Mouse (Mus musculus): ENCODE measurements at regions not wholly inside any gene's neighbourhood (a gene's known extent, or its start where the extent isn't known, plus 50 kb on each side); places are given as distances from the start of the nearest gene placed in this dataset.
A peak's percentile ranks its signal among the peaks of the same experiment; 100 is the strongest.

GRCm38 (mm10) chr8:78098191-78098745 lies 114.8 kb upstream of the Ttc29 start:
- Histone ChIP-seq H3K4me2 (ENCODE audit: low read length) (no peak overlapping the region), H3K4me3 (ENCODE audit: low read length) (no peak overlapping the region), H3K4me1 (ENCODE audit: control insufficient read depth, insufficient read depth, low read depth, low read length) (peaks cover 5% of the 10 kb centered on the region; the same call in 1 of the 2 replicates), H3K9ac (ENCODE audit: low read depth, low read length) (no peak overlapping the region), H3K27ac (ENCODE audit: low read depth, low read length) (no peak overlapping the region; the same call in 1 of the 2 replicates), H3K36me3 (ENCODE audit: control insufficient read depth, insufficient read depth, low read length) (no peaks in the 10 kb centered on the region), H3K9me3 (ENCODE audit: control insufficient read depth, low read length) (no peaks in the 10 kb centered on the region), H3K27me3 (replicated peaks; ENCODE audit: control insufficient read depth, insufficient read depth, low read length) (no peaks in the 10 kb centered on the region)
- ATAC-seq, result peak; percentile 83
- 10% methylated on average over 6 of the region's 6 CpGs for WGBS

DNA sequence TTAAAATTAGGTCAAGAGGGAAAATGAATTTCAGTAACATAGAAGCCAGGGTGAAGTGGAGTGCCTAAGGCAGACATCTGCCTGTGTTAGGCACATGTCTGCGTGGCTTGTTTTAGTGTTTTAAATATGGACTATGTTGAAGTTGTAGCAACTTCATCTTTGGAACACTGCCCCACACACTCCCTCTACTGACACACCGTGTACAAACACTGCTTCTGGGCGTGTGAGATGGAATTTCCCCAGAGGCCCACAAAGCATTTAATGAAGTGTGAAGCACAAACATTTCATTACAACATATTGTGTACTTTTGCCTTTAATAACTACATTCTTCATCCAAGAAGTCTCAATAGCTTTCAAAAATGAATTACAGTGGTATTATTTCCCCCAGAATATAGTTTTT lies 114.0 kb upstream of the Ttc29 start:
- 54% methylated on average over 3 of the region's 3 CpGs for WGBS
- ATAC-seq, result no peak
- H3K4me1 ChIP-seq (ENCODE audit: control insufficient read depth, insufficient read depth, low read depth, low read length), result peaks cover 5% of the 10 kb centered on the region; the same call in 1 of the 2 replicates
- no peaks in the 10 kb centered on the region for H3K36me3 ChIP-seq (ENCODE audit: control insufficient read depth, insufficient read depth, low read length)
- H3K27ac ChIP-seq (ENCODE audit: low read depth, low read length), result no peak overlapping the region
- H3K4me2 ChIP-seq (ENCODE audit: low read length), result no peak overlapping the region
- H3K4me3 ChIP-seq (ENCODE audit: low read length), result no peak overlapping the region
- no peak overlapping the region for H3K9ac ChIP-seq (ENCODE audit: low read depth, low read length)
- H3K9me3 ChIP-seq (ENCODE audit: control insufficient read depth, low read length), result no peaks in the 10 kb centered on the region
- no peaks in the 10 kb centered on the region for H3K27me3 ChIP-seq (replicated peaks; ENCODE audit: control insufficient read depth, insufficient read depth, low read length)

DNA sequence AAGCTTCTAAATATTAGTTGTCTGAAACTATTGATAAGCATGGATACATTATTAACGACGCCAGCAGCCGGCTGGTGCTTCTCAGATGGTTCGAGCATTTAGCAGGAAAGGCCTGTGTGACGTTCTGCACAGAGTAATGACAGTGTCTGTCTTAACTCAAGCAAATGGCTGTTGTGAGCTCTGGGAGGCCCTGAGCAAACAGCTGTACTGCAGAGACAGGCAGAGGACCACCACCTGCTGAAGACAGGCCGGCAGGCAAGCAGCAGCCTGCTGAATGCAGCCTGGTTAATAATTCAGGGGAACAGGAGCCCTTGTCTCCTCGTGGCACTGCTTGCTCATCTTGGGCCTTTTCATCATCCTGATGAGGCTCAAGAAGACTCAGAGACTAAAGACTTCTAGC lies 105.8 kb upstream of the Ttc29 start:
- Histone ChIP-seq H3K9ac (ENCODE audit: low read depth, low read length) (no peak overlapping the region), H3K4me1 (ENCODE audit: control insufficient read depth, insufficient read depth, low read depth, low read length) (no peaks in the 10 kb centered on the region), H3K27me3 (replicated peaks; ENCODE audit: control insufficient read depth, insufficient read depth, low read length) (no peaks in the 10 kb centered on the region), H3K4me2 (ENCODE audit: low read length) (no peak overlapping the region), H3K4me3 (ENCODE audit: low read length) (no peak overlapping the region), H3K36me3 (ENCODE audit: control insufficient read depth, insufficient read depth, low read length) (no peaks in the 10 kb centered on the region), H3K9me3 (ENCODE audit: control insufficient read depth, low read length) (no peaks in the 10 kb centered on the region), H3K27ac (ENCODE audit: low read depth, low read length) (no peak overlapping the region)
- WGBS, result 53% methylated on average over 7 of the region's 7 CpGs
- ATAC-seq, result no peak

DNA sequence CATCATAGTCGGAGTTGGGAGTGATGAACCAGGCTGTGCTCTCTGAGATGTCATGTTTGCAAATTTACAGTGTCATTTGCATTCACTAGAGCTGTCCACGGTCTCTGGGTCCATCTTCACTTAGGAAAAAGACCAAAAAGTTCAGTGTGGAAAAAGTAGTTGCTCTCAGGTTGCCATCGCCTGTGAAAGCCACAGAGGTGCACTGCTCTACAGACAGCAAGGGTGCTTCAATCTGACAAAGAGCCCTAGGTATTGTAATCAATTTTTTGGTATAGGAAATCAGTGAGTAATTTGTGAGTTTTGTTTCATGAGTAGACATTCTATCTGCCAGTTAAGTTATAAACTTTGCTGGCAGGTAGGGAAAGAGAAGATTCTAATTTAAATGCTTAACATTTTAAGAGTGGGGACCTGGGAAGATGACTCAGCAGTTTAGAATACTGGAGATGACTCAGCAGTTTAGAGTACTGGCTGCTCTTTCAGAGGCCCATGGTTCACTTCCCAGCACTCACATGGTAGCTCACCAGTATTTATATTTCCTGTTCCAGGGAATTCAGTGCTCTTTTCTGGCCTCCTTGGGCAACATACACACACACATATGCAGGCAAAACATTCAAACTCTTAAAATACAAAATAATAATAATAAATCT lies 103.0 kb upstream of the Ttc29 start:
- no peak overlapping the region for H3K9ac ChIP-seq (ENCODE audit: low read depth, low read length)
- no peaks in the 10 kb centered on the region for H3K27me3 ChIP-seq (replicated peaks; ENCODE audit: control insufficient read depth, insufficient read depth, low read length)
- H3K4me3 ChIP-seq (ENCODE audit: low read length), result no peak overlapping the region
- WGBS, result 91% methylated on average over 3 of the region's 3 CpGs
- no peaks in the 10 kb centered on the region for H3K4me1 ChIP-seq (ENCODE audit: control insufficient read depth, insufficient read depth, low read depth, low read length)
- H3K4me2 ChIP-seq (ENCODE audit: low read length), result no peak overlapping the region
- no peaks in the 10 kb centered on the region for H3K9me3 ChIP-seq (ENCODE audit: control insufficient read depth, low read length)
- no peaks in the 10 kb centered on the region for H3K36me3 ChIP-seq (ENCODE audit: control insufficient read depth, insufficient read depth, low read length)
- H3K27ac ChIP-seq (ENCODE audit: low read depth, low read length), result no peak overlapping the region
- ATAC-seq, result no peak

DNA sequence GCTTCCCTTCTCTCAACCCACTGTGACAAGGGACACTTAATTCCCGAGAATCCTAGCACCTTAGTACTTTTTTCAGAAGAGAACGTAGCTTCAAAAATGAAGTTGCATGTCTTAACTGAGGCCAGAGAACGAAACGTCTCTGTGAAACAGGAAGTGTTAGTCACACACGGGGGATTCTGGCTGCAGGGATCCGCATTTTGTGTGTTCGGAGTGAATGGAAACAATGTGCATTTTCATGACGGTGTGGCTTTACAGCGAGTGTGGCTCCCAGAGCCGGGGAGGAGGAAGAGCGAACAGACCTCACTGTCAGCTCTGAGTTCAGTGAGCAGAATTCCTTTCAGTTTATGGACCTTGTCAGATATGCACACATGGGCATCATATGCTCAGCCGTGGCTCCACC lies 100.0 kb upstream of the Ttc29 start:
- H3K9ac ChIP-seq (ENCODE audit: low read depth, low read length), result no peak overlapping the region
- H3K4me3 ChIP-seq (ENCODE audit: low read length), result no peak overlapping the region
- no peaks in the 10 kb centered on the region for H3K4me1 ChIP-seq (ENCODE audit: control insufficient read depth, insufficient read depth, low read depth, low read length)
- WGBS, result 46% methylated on average over 12 of the region's 12 CpGs
- no peak for ATAC-seq
- no peak overlapping the region for H3K27ac ChIP-seq (ENCODE audit: low read depth, low read length)
- H3K9me3 ChIP-seq (ENCODE audit: control insufficient read depth, low read length), result no peaks in the 10 kb centered on the region
- no peaks in the 10 kb centered on the region for H3K27me3 ChIP-seq (replicated peaks; ENCODE audit: control insufficient read depth, insufficient read depth, low read length)
- H3K36me3 ChIP-seq (ENCODE audit: control insufficient read depth, insufficient read depth, low read length), result no peaks in the 10 kb centered on the region
- H3K4me2 ChIP-seq (ENCODE audit: low read length), result no peak overlapping the region

GRCm38 (mm10) chr8:78114512-78114911 lies 98.6 kb upstream of the Ttc29 start:
- no peak overlapping the region for H3K9ac ChIP-seq (ENCODE audit: low read depth, low read length)
- no peak overlapping the region for H3K4me3 ChIP-seq (ENCODE audit: low read length)
- 0 out of 2 replicates have a peak, but pooled peaks have one; percentile 57 for ATAC-seq
- WGBS, result 29% methylated on average over 4 of the region's 4 CpGs
- H3K4me2 ChIP-seq (ENCODE audit: low read length), result no peak overlapping the region
- H3K9me3 ChIP-seq (ENCODE audit: control insufficient read depth, low read length), result no peaks in the 10 kb centered on the region
- 0 out of 2 replicates have a peak, but pooled peaks cover under 1% of the 10 kb centered on the region for H3K4me1 ChIP-seq (ENCODE audit: control insufficient read depth, insufficient read depth, low read depth, low read length)
- no peaks in the 10 kb centered on the region for H3K27me3 ChIP-seq (replicated peaks; ENCODE audit: control insufficient read depth, insufficient read depth, low read length)
- H3K27ac ChIP-seq (ENCODE audit: low read depth, low read length), result no peak overlapping the region
- H3K36me3 ChIP-seq (ENCODE audit: control insufficient read depth, insufficient read depth, low read length), result no peaks in the 10 kb centered on the region

DNA sequence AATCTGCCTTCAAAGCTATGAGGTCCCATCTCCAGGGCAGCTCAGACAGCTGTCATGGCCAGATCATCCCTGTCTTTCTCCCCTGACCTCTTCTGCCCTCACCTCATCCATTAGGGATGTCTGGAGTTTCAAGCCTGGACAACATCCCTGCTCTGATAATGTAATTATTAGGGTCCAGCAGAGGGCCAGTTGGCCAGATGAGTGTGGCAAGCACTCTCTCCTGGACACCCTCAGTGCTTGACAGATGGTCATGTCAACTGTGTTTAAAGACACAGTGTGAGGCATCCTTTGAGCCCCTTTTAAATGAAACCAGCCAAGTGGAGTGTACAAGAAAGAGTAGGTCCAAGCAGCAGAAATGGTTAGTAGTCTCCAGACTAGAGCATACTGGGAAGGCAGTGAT lies 95.9 kb upstream of the Ttc29 start:
- Histone ChIP-seq H3K27ac (ENCODE audit: low read depth, low read length) (no peak overlapping the region), H3K4me3 (ENCODE audit: low read length) (no peak overlapping the region), H3K4me1 (ENCODE audit: control insufficient read depth, insufficient read depth, low read depth, low read length) (0 out of 2 replicates have a peak, but pooled peaks cover 3% of the 10 kb centered on the region), H3K9me3 (ENCODE audit: control insufficient read depth, low read length) (no peaks in the 10 kb centered on the region), H3K4me2 (ENCODE audit: low read length) (no peak overlapping the region), H3K36me3 (ENCODE audit: control insufficient read depth, insufficient read depth, low read length) (no peaks in the 10 kb centered on the region), H3K27me3 (replicated peaks; ENCODE audit: control insufficient read depth, insufficient read depth, low read length) (no peaks in the 10 kb centered on the region), H3K9ac (ENCODE audit: low read depth, low read length) (no peak overlapping the region)
- peak; percentile 65 for ATAC-seq

GRCm38 (mm10) chr8:78118493-78118892 lies 94.6 kb upstream of the Ttc29 start:
- Histone ChIP-seq H3K36me3 (ENCODE audit: control insufficient read depth, insufficient read depth, low read length) (no peaks in the 10 kb centered on the region), H3K9me3 (ENCODE audit: control insufficient read depth, low read length) (no peaks in the 10 kb centered on the region), H3K27me3 (replicated peaks; ENCODE audit: control insufficient read depth, insufficient read depth, low read length) (no peaks in the 10 kb centered on the region), H3K27ac (ENCODE audit: low read depth, low read length) (no peak overlapping the region), H3K9ac (ENCODE audit: low read depth, low read length) (no peak overlapping the region), H3K4me3 (ENCODE audit: low read length) (no peak overlapping the region), H3K4me2 (ENCODE audit: low read length) (no peak overlapping the region), H3K4me1 (ENCODE audit: control insufficient read depth, insufficient read depth, low read depth, low read length) (0 out of 2 replicates have a peak, but pooled peaks cover 3% of the 10 kb centered on the region)
- no peak for ATAC-seq
- 88% methylated on average over 9 of the region's 9 CpGs for WGBS

DNA sequence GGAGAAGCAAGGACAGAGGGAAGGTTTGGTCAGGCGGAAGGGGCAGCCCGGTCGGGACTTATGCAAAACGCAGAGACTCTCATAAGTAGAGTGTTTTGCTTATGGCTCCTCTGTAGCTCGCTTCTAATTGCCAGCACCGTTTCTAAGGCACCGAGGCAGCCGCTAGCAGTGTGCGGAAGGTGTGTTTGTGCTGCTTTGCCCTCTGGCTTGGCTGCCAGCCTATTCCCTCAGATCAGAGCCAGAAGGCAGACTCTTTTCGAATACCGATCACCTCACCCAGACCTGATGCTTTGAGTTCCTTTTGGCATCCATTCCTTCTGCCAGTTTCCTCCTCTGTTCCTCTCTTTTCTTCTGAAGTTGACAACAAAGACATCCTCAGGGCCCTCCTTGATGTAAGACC lies 93.4 kb upstream of the Ttc29 start:
- H3K27me3 ChIP-seq (replicated peaks; ENCODE audit: control insufficient read depth, insufficient read depth, low read length), result no peaks in the 10 kb centered on the region
- peak overlapping the region; percentile 29 for H3K27ac ChIP-seq (ENCODE audit: low read depth, low read length)
- no peaks in the 10 kb centered on the region for H3K36me3 ChIP-seq (ENCODE audit: control insufficient read depth, insufficient read depth, low read length)
- peak overlapping the region; percentile 23; the same call in 1 of the 2 replicates for H3K4me2 ChIP-seq (ENCODE audit: low read length)
- no peak overlapping the region for H3K4me3 ChIP-seq (ENCODE audit: low read length)
- ATAC-seq, result peak; percentile 88
- 49% methylated on average over 9 of the region's 11 CpGs for WGBS
- H3K9me3 ChIP-seq (ENCODE audit: control insufficient read depth, low read length), result no peaks in the 10 kb centered on the region
- H3K4me1 ChIP-seq (ENCODE audit: control insufficient read depth, insufficient read depth, low read depth, low read length), result 0 out of 2 replicates have a peak, but pooled peaks cover 3% of the 10 kb centered on the region
- H3K9ac ChIP-seq (ENCODE audit: low read depth, low read length), result no peak overlapping the region

Data from hindbrain, embryonic 16.5 days (tissue).